Comparison of ENCODE assay signal across 8 mouse cellular contexts in genomic region chr4:152332952-152333351, GRCm38 (mm10). TPM values are rescaled to one million over a fixed set of nuclear protein-coding genes. Genes with fewer than 3 reads are reported as not detected.
A peak's percentile ranks its signal among the peaks of the same experiment; 100 is the strongest.
DNase-seq lines count a peak whose midpoint lies in the region; ATAC-seq and TF ChIP-seq lines count a peak whose summit lies in the region.

No protein-coding gene starts in this region.

- no peak overlapping the region for H3K9ac ChIP-seq in liver, postnatal 0 days (replicated peaks)
- H3K9ac ChIP-seq in neural tube, embryonic 14.5 days (replicated peaks; ENCODE audit: low read depth, low read length) = no peak overlapping the region

- TF ChIP-seq CTCF in liver, postnatal 0 days (IDR thresholded peaks at IDR 0.05; ENCODE audit: low read depth) = peak; percentile 95

- H3K4me2 ChIP-seq in liver, postnatal 0 days (ENCODE audit: low read depth, low read length) = no peak overlapping the region
- no peak overlapping the region for H3K4me2 ChIP-seq in neural tube, embryonic 14.5 days (ENCODE audit: low read depth, low read length)

- ATAC-seq in liver, postnatal 0 days = peak; percentile 72
- ATAC-seq in neural tube, embryonic 14.5 days (ENCODE audit: low read depth) = peak; percentile 60; the same call in 1 of the 2 replicates

- peaks cover 7% of the 10 kb centered on the region for H3K27me3 ChIP-seq in liver, postnatal 0 days (ENCODE audit: insufficient read depth, low read length)
- H3K27me3 ChIP-seq in neural tube, embryonic 14.5 days (ENCODE audit: control insufficient read depth, insufficient read depth, low read length) = no peaks in the 10 kb centered on the region

- no peak overlapping the region for H3K27ac ChIP-seq in liver, postnatal 0 days (ENCODE audit: low read depth)
- H3K27ac ChIP-seq in neural tube, embryonic 14.5 days (ENCODE audit: low read depth, low read length) = no peak overlapping the region

- peaks cover 51% of the 10 kb centered on the region for H3K36me3 ChIP-seq in liver, postnatal 0 days (replicated peaks; ENCODE audit: insufficient read depth, low read length)
- peaks cover 44% of the 10 kb centered on the region for H3K36me3 ChIP-seq in neural tube, embryonic 14.5 days (ENCODE audit: control insufficient read depth, insufficient read depth, low read length)

- DNase-seq in right cerebral cortex, adult 18-20 months = peak; percentile 69
- no peak for DNase-seq in right cerebral cortex, postnatal 36 days (ENCODE audit: low spot score in 2 of 2)
- peak; percentile 60 for DNase-seq in c-Kit-positive CD71-positive TER-119-negative erythroid progenitor cells, embryonic 14.5 days (ENCODE audit: low read depth)
- peak; percentile 46 for DNase-seq in gastrocnemius, postnatal 25 days
- DNase-seq in kidney, adult 18-20 months = peak; percentile 66
- peak; percentile 69 for DNase-seq in liver, postnatal 0 days
- peak; percentile 64 for DNase-seq in thymus, postnatal 25 days

- no peaks in the 10 kb centered on the region for H3K4me1 ChIP-seq in liver, postnatal 0 days (ENCODE audit: insufficient read depth)
- H3K4me1 ChIP-seq in neural tube, embryonic 14.5 days (ENCODE audit: control insufficient read depth, insufficient read depth, low read length) = no peaks in the 10 kb centered on the region

- no peak for TF ChIP-seq EP300 in liver, postnatal 0 days (IDR thresholded peaks at IDR 0.05; ENCODE audit: low read depth)

- no peaks in the 10 kb centered on the region for H3K9me3 ChIP-seq in liver, postnatal 0 days (ENCODE audit: low read length)
- no peaks in the 10 kb centered on the region for H3K9me3 ChIP-seq in neural tube, embryonic 14.5 days (ENCODE audit: control insufficient read depth, low read length)

- H3K4me3 ChIP-seq in liver, postnatal 0 days (ENCODE audit: low read depth, low read length) = no peak overlapping the region
- H3K4me3 ChIP-seq in neural tube, embryonic 14.5 days (ENCODE audit: low read depth, low read length) = no peak overlapping the region

- 20% methylated on average over 2 of the region's 2 CpGs for WGBS in liver, postnatal 0 days (ENCODE audit: insufficient replicate concordance)
- WGBS in neural tube, embryonic 14.5 days = 32% methylated on average over 2 of the region's 2 CpGs

RNA-seq across cellular contexts. Expression of gene Chd5, which starts 5.5 kb away (rescaled TPM):
- under 1 TPM; 0.03 to 0.08 TPM for total RNA-seq in gastrocnemius, postnatal 25 days (2021)
- 0.38 TPM in 1 of 2 replicates, not detected in the other for polyA plus RNA-seq in liver, postnatal 0 days (2015; fragmentation: Nextera tagmentation; extraction: Ambion mirVana)
- 38.4 and 48.5 TPM in 2 replicates for polyA plus RNA-seq in neural tube, embryonic 14.5 days (2014; fragmentation: Nextera tagmentation; extraction: Ambion mirVana)

RNA-seq across cellular contexts. Expression of gene Rpl22, which starts 7.4 kb away (rescaled TPM):
- 100 to 1,000 TPM; 194 to 222 TPM for total RNA-seq in gastrocnemius, postnatal 25 days (2021)
- polyA plus RNA-seq in liver, postnatal 0 days (2015; fragmentation: Nextera tagmentation; extraction: Ambion mirVana) = 207 and 213 TPM in 2 replicates
- polyA plus RNA-seq in neural tube, embryonic 14.5 days (2014; fragmentation: Nextera tagmentation; extraction: Ambion mirVana) = 150 and 173 TPM in 2 replicates

RNA-seq across cellular contexts. Expression of gene Rnf207, which starts 14.2 kb away (rescaled TPM):
- total RNA-seq in gastrocnemius, postnatal 25 days (2021) = not detected
- polyA plus RNA-seq in liver, postnatal 0 days (2015; fragmentation: Nextera tagmentation; extraction: Ambion mirVana) = 0.13 TPM in 1 of 2 replicates, not detected in the other
- polyA plus RNA-seq in neural tube, embryonic 14.5 days (2014; fragmentation: Nextera tagmentation; extraction: Ambion mirVana) = 5.9 and 8.4 TPM in 2 replicates

RNA-seq across cellular contexts. Expression of gene Icmt, which starts 35.9 kb away (rescaled TPM):
- total RNA-seq in gastrocnemius, postnatal 25 days (2021) = 10 to 100 TPM; 16.5 to 16.8 TPM
- 5.9 and 6.9 TPM in 2 replicates for polyA plus RNA-seq in liver, postnatal 0 days (2015; fragmentation: Nextera tagmentation; extraction: Ambion mirVana)
- 16.6 and 24.9 TPM in 2 replicates for polyA plus RNA-seq in neural tube, embryonic 14.5 days (2014; fragmentation: Nextera tagmentation; extraction: Ambion mirVana)

RNA-seq across cellular contexts. Expression of gene Hes3, which starts 41.5 kb away (rescaled TPM):
- not detected for total RNA-seq in gastrocnemius, postnatal 25 days (2021)
- not detected in 2 replicates for polyA plus RNA-seq in liver, postnatal 0 days (2015; fragmentation: Nextera tagmentation; extraction: Ambion mirVana)
- 0.36 and 0.68 TPM in 2 replicates for polyA plus RNA-seq in neural tube, embryonic 14.5 days (2014; fragmentation: Nextera tagmentation; extraction: Ambion mirVana)

Comparison
In these comparisons a context has a peak if more than half of its experiments do, and no peak if none do; other contexts are left out.
1. DNase-seq: peak in right cerebral cortex, adult 18-20 months (single experiment), c-Kit-positive CD71-positive TER-119-negative erythroid progenitor cells, embryonic 14.5 days (single experiment), gastrocnemius, postnatal 25 days (single experiment), kidney, adult 18-20 months (single experiment), liver, postnatal 0 days (single experiment) and thymus, postnatal 25 days (single experiment); none in right cerebral cortex, postnatal 36 days (0 of 2).
2. RNA of gene Chd5, which starts 5.5 kb away (polyA plus RNA-seq): 38.4 to 48.5 TPM in neural tube, embryonic 14.5 days; 0.38 TPM in liver, postnatal 0 days; every median in the first group is over 10 times any median in the second.